Mouse (Mus musculus): ENCODE results near the gene Mmp9.

GRCm38 (mm10) chr2:164892696-164893216 lies 47.8 kb upstream of the Mmp9 start:
- TF ChIP-seq POLR2A (IDR thresholded peaks at IDR 0.05; ENCODE audit: borderline replicate concordance, insufficient read depth, low read length) (no peak), CTCF (IDR thresholded peaks at IDR 0.05; ENCODE audit: borderline replicate concordance, insufficient read depth, low read depth, low read length) (no peak)

Data from cerebellum, adult 2 months (tissue).